ENCODE assay signal across 30 mouse cellular contexts in the genomic region with DNA sequence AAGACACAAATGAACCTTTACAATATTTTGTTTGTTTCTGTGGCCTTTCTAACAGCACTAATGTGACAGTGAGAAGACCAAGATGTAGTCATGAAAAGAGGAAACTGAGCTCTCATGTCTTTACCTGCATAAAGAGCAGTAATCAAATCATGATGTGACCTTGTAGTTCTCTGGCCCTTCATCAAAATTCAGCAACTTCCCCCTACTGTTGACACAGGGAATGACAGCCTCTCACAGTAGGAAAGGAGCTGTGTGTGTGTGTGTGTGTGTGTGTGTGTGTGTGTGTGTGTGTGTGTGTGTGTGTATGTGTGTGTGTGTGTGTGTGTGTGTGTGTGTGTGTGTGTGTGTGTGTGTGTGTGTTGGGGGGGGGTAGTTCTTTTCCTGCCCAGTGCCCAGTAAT. TPM values are rescaled to one million over a fixed set of nuclear protein-coding genes. Genes with fewer than 3 reads are reported as not detected.
DNase-seq lines count a peak whose midpoint lies in the region; ATAC-seq and TF ChIP-seq lines count a peak whose summit lies in the region.
"Not testable (repeated sequence)": the region's sequence is repeated elsewhere in the genome, so short reads cannot be mapped to it uniquely, and the experiment has no call there.
"Had no signal": no experiment of that assay in that cellular context is flagged by ENCODE, and none has a peak within 500 bp of the region (broad histone marks: within the 10 kb centered on the region; RNA-seq: fewer than 3 reads in every experiment).

No protein-coding gene starts in this region.

- not testable (repeated sequence) for H3K27ac ChIP-seq in kidney, adult 2 months (ENCODE audit: insufficient read depth, low read depth, low read length); limb, embryonic 11.5 days (replicated peaks; ENCODE audit: low read depth, low read length)

- not testable (repeated sequence) for H3K9me3 ChIP-seq in E14TG2a.4 (ENCODE audit: low read length); limb, embryonic 11.5 days (ENCODE audit: control insufficient read depth, low read length)

- not testable (repeated sequence) for H3K27me3 ChIP-seq in E14TG2a.4 (ENCODE audit: insufficient read depth, low read length); kidney, adult 2 months (replicated peaks; ENCODE audit: control insufficient read depth, insufficient read depth, low read length); limb, embryonic 11.5 days (ENCODE audit: control insufficient read depth, insufficient read depth, low read length)

- H3K4me3 ChIP-seq in E14TG2a.4 (replicated peaks; ENCODE audit: low read length); kidney, adult 2 months (ENCODE audit: insufficient read depth, low read depth, low read length); limb, embryonic 11.5 days (ENCODE audit: low read depth, low read length): not testable (repeated sequence)

- not testable (repeated sequence) for H3K4me1 ChIP-seq in E14TG2a.4 (replicated peaks; ENCODE audit: low read depth, low read length); kidney, adult 2 months (ENCODE audit: control insufficient read depth, insufficient read depth, low read length); limb, embryonic 11.5 days (ENCODE audit: control insufficient read depth, insufficient read depth, low read length)

- not testable (repeated sequence) for TF ChIP-seq POLR2A in kidney, adult 2 months (IDR thresholded peaks at IDR 0.05; ENCODE audit: low read depth, low read length)

- DNase-seq in R1 (ENCODE audit: low read depth, low spot score), result peak; percentile 33
- DNase-seq in adrenal gland, postnatal 36 days, result peak; percentile 5 to 11
- DNase-seq in forelimb bud, embryonic 11.5 days (ENCODE audit: low read depth, low spot score), result peak; percentile 9
- DNase-seq in kidney, adult 2 months, result peak; percentile 3
- peak; percentile 24 for DNase-seq in limb, embryonic 11.5 days (ENCODE audit: low spot score)
- peak; percentile 13 for DNase-seq in mesoderm, embryonic 11.5 days (ENCODE audit: low read depth, low spot score)
- peak; percentile 22 for DNase-seq in urinary bladder, postnatal 14 days (ENCODE audit: low spot score)

- H3K4me2 ChIP-seq in limb, embryonic 11.5 days (ENCODE audit: low read depth, severe bottlenecking), result not testable (repeated sequence)

- H3K36me3 ChIP-seq in E14TG2a.4 (ENCODE audit: insufficient read depth, low read length); kidney, adult 2 months (ENCODE audit: control insufficient read depth, insufficient read depth, low read length); limb, embryonic 11.5 days (ENCODE audit: control insufficient read depth, insufficient read depth, low read length): not testable (repeated sequence)

- not testable (repeated sequence) for H3K9ac ChIP-seq in limb, embryonic 11.5 days (ENCODE audit: low read length)

- TF ChIP-seq CTCF in E14TG2a.4 (conservative IDR thresholded peaks at IDR 0.05; ENCODE audit: low read length), result peak; percentile 31
- TF ChIP-seq CTCF in kidney, adult 2 months (conservative IDR thresholded peaks at IDR 0.05; ENCODE audit: insufficient read depth, insufficient read length, low read depth, low read length), result not testable (repeated sequence)

- not testable (repeated sequence) for ATAC-seq in limb, embryonic 11.5 days (ENCODE audit: insufficient number of reproducible peaks, low FRiP score, low TSS enrichment, low read depth)

RNA-seq across cellular contexts. Expression of a gene that starts 4.4 kb away (rescaled TPM):
- total RNA-seq in adrenal gland, postnatal 36 days (2021), result not detected
- polyA plus RNA-seq in kidney, adult 2 months (2012; rRNA removed), result 32.6 and 48.8 TPM in 2 replicates
- polyA plus RNA-seq in limb, embryonic 11.5 days (2014; fragmentation: Nextera tagmentation; extraction: Ambion mirVana), result not detected in 2 replicates
- total RNA-seq: CH12.LX; common myeloid progenitor, adult 5-6 weeks; gastrocnemius, adult 2 months; gastrocnemius, postnatal 4 days; heart, postnatal 4 days; layer of hippocampus, postnatal 10 days; left cerebral cortex, adult 8-10 months; left cerebral cortex, postnatal 4 days; megakaryocyte, adult 5-6 weeks had no signal
- polyA plus RNA-seq: erythroblast, embryonic 14.5 days; forebrain, embryonic 12.5 days; hindbrain, embryonic 15.5 days; midbrain, embryonic 14.5 days; neural tube, embryonic 12.5 days; spleen, adult 2 months had no signal

RNA-seq across cellular contexts. Expression of a gene that starts 19.0 kb away (rescaled TPM):
- total RNA-seq in adrenal gland, postnatal 36 days (2021), result not detected
- polyA plus RNA-seq in kidney, adult 2 months (2012; rRNA removed), result not detected in 2 replicates
- polyA plus RNA-seq in limb, embryonic 11.5 days (2014; fragmentation: Nextera tagmentation; extraction: Ambion mirVana), result not detected in 2 replicates
- total RNA-seq: adrenal gland, postnatal 4 days; CH12.LX; common myeloid progenitor, adult 5-6 weeks; gastrocnemius, adult 2 months; gastrocnemius, postnatal 4 days; heart, postnatal 4 days; layer of hippocampus, postnatal 10 days; left cerebral cortex, adult 8-10 months; left cerebral cortex, postnatal 4 days; megakaryocyte, adult 5-6 weeks had no signal
- polyA plus RNA-seq: embryonic facial prominence, embryonic 13.5 days; erythroblast, embryonic 14.5 days; forebrain, embryonic 12.5 days; frontal cortex, adult 2 months; heart, embryonic 15.5 days; hindbrain, embryonic 15.5 days; intestine, embryonic 15.5 days; kidney, embryonic 15.5 days; large intestine, adult 2 months; midbrain, embryonic 14.5 days; neural tube, embryonic 12.5 days; spleen, adult 2 months had no signal

RNA-seq across cellular contexts. Expression of a gene that starts 22.7 kb away (rescaled TPM):
- total RNA-seq in adrenal gland, postnatal 36 days (2021), result not detected
- not detected in 2 replicates for polyA plus RNA-seq in kidney, adult 2 months (2012; rRNA removed)
- polyA plus RNA-seq in limb, embryonic 11.5 days (2014; fragmentation: Nextera tagmentation; extraction: Ambion mirVana), result not detected in 2 replicates
- total RNA-seq: adrenal gland, postnatal 4 days; CH12.LX; common myeloid progenitor, adult 5-6 weeks; gastrocnemius, adult 2 months; gastrocnemius, postnatal 4 days; heart, postnatal 4 days; layer of hippocampus, postnatal 10 days; left cerebral cortex, adult 8-10 months; left cerebral cortex, postnatal 4 days; megakaryocyte, adult 5-6 weeks had no signal
- polyA plus RNA-seq: embryonic facial prominence, embryonic 13.5 days; erythroblast, embryonic 14.5 days; forebrain, embryonic 12.5 days; frontal cortex, adult 2 months; heart, embryonic 15.5 days; hindbrain, embryonic 15.5 days; intestine, embryonic 15.5 days; kidney, embryonic 15.5 days; midbrain, embryonic 14.5 days; neural tube, embryonic 12.5 days; spleen, adult 2 months had no signal

RNA-seq across cellular contexts. Expression of a gene that starts 42.7 kb away (rescaled TPM):
- not detected for total RNA-seq in adrenal gland, postnatal 36 days (2021)
- polyA plus RNA-seq in kidney, adult 2 months (2012; rRNA removed), result not detected in 2 replicates
- not detected in 2 replicates for polyA plus RNA-seq in limb, embryonic 11.5 days (2014; fragmentation: Nextera tagmentation; extraction: Ambion mirVana)
- total RNA-seq: adrenal gland, postnatal 4 days; CH12.LX; common myeloid progenitor, adult 5-6 weeks; gastrocnemius, adult 2 months; gastrocnemius, postnatal 4 days; heart, postnatal 4 days; layer of hippocampus, postnatal 10 days; left cerebral cortex, adult 8-10 months; left cerebral cortex, postnatal 4 days; megakaryocyte, adult 5-6 weeks had no signal
- polyA plus RNA-seq: erythroblast, embryonic 14.5 days; forebrain, embryonic 12.5 days; frontal cortex, adult 2 months; heart, embryonic 15.5 days; hindbrain, embryonic 15.5 days; large intestine, adult 2 months; midbrain, embryonic 14.5 days; neural tube, embryonic 12.5 days; spleen, adult 2 months had no signal

RNA-seq across cellular contexts. Expression of a gene that starts 48.9 kb away (rescaled TPM):
- not detected for total RNA-seq in adrenal gland, postnatal 36 days (2021)
- polyA plus RNA-seq in kidney, adult 2 months (2012; rRNA removed), result not detected in 2 replicates
- polyA plus RNA-seq in limb, embryonic 11.5 days (2014; fragmentation: Nextera tagmentation; extraction: Ambion mirVana), result not detected in 2 replicates
- total RNA-seq: adrenal gland, postnatal 4 days; CH12.LX; common myeloid progenitor, adult 5-6 weeks; gastrocnemius, adult 2 months; gastrocnemius, postnatal 4 days; heart, postnatal 4 days; layer of hippocampus, postnatal 10 days; left cerebral cortex, adult 8-10 months; left cerebral cortex, postnatal 4 days; megakaryocyte, adult 5-6 weeks had no signal
- polyA plus RNA-seq: embryonic facial prominence, embryonic 13.5 days; erythroblast, embryonic 14.5 days; forebrain, embryonic 12.5 days; frontal cortex, adult 2 months; heart, embryonic 15.5 days; hindbrain, embryonic 15.5 days; intestine, embryonic 15.5 days; kidney, embryonic 15.5 days; large intestine, adult 2 months; midbrain, embryonic 14.5 days; neural tube, embryonic 12.5 days; spleen, adult 2 months had no signal

Comparison
In these comparisons a context has a peak if more than half of its experiments do, and no peak if none do; other contexts are left out.
1. RNA of a gene that starts 4.4 kb away (polyA plus RNA-seq): 32.6 to 48.8 TPM in kidney, adult 2 months; not detected in limb, embryonic 11.5 days; every median in the first group is over 10 times any median in the second.
2. Peak in every context shown above with its lines, with median percentiles within 50 percentile points of each other: DNase-seq.